Mouse (Mus musculus): ENCODE results near the gene Klk1b27.

DNA sequence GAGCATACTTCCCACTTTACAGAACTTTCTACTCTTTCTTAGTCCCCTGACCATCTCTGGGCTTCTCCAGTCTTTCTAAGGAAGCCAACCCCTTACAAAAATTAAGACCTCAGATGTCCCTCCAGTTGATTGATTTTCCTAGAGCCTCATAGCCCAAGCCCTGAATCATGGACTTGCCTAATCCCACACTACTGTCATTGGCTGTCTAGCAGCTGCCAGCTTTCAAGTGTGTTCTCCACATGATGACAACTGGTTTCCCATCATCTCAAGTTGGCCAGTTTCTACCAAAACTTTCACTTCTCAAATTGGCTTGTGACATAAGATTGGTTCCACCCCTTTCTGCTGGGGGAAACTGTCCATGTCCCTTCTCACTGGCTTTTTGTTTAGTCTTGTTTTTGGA lies 47.2 kb upstream of the Klk1b27 start:
- no peak for TF ChIP-seq CTCF (IDR thresholded peaks at IDR 0.05; ENCODE audit: low read depth)
- TF ChIP-seq EP300 (IDR thresholded peaks at IDR 0.05; ENCODE audit: low read depth): no peak
